Comparison of ENCODE assay signal across 25 mouse cellular contexts in genomic region chr12:30015501-30015900, GRCm38 (mm10).
A peak's percentile ranks its signal among the peaks of the same experiment; 100 is the strongest.
DNase-seq lines count a peak whose midpoint lies in the region; ATAC-seq lines count a peak whose summit lies in the region.
"Had no signal": no experiment of that assay in that cellular context is flagged by ENCODE, and none has a peak within 500 bp of the region (broad histone marks: within the 10 kb centered on the region; RNA-seq: fewer than 3 reads in every experiment).

No protein-coding gene starts in this region.

- H3K4me3 ChIP-seq in heart, embryonic 11.5 days (ENCODE audit: low read depth, low read length), result no peak overlapping the region
- H3K4me3 ChIP-seq: embryonic facial prominence, embryonic 10.5 days; embryonic facial prominence, embryonic 12.5 days; forebrain, embryonic 13.5 days; forebrain, embryonic 15.5 days had no signal

- no peak for DNase-seq in frontal cortex, postnatal 10 days (ENCODE audit: low spot score in 2 of 2)
- DNase-seq in left cerebral cortex, postnatal 25 days (ENCODE audit: low spot score in 2 of 2), result peak; percentile 38 to 76
- DNase-seq in left cerebral cortex, postnatal 4 days, result no peak
- DNase-seq in right cerebral cortex, adult 18-20 months, result peak; percentile 51
- no peak for DNase-seq in right cerebral cortex, postnatal 14 days
- DNase-seq in adipocyte (ENCODE audit: low spot score), result peak; percentile 15
- DNase-seq: adrenal gland, adult 2 months; adrenal gland, postnatal 10 days; adrenal gland, postnatal 25 days; B cell, adult 2 months; cerebellum, adult 11-12 months; cerebellum, adult 2 months; cerebellum, adult 9-10 months; cerebellum, postnatal 25 days had no signal

- no peak overlapping the region for H3K4me2 ChIP-seq in heart, embryonic 11.5 days
- H3K4me2 ChIP-seq: embryonic facial prominence, embryonic 12.5 days; forebrain, embryonic 13.5 days; forebrain, embryonic 15.5 days had no signal

- no peak overlapping the region for H3K9ac ChIP-seq in heart, embryonic 11.5 days (ENCODE audit: low read depth, low read length)
- H3K9ac ChIP-seq: embryonic facial prominence, embryonic 12.5 days; forebrain, embryonic 13.5 days; forebrain, embryonic 15.5 days had no signal

- H3K9me3 ChIP-seq in heart, embryonic 11.5 days (replicated peaks; ENCODE audit: control insufficient read depth, low read length), result no peaks in the 10 kb centered on the region
- H3K9me3 ChIP-seq: embryonic facial prominence, embryonic 10.5 days; embryonic facial prominence, embryonic 12.5 days; forebrain, embryonic 13.5 days; forebrain, embryonic 15.5 days had no signal

- no peak overlapping the region for H3K27ac ChIP-seq in heart, embryonic 11.5 days (ENCODE audit: low read depth, low read length)
- H3K27ac ChIP-seq: embryonic facial prominence, embryonic 10.5 days; embryonic facial prominence, embryonic 12.5 days; forebrain, embryonic 13.5 days; forebrain, embryonic 15.5 days had no signal

- peak; percentile 73 for ATAC-seq in frontal cortex, adult (ENCODE audit: low TSS enrichment)
- ATAC-seq in heart, embryonic 11.5 days (replicated peaks; ENCODE audit: insufficient number of reproducible peaks, low FRiP score, low TSS enrichment), result no peak
- ATAC-seq: activated CD4-positive, CD25-positive, alpha-beta regulatory T cell, adult 4 months; CD4-positive, CD25-positive, alpha-beta regulatory T cell, adult 4 months; forebrain, embryonic 13.5 days; forebrain, embryonic 15.5 days; Patski had no signal

- no peaks in the 10 kb centered on the region for H3K4me1 ChIP-seq in heart, embryonic 11.5 days (ENCODE audit: control insufficient read depth, insufficient read depth, low read length)
- H3K4me1 ChIP-seq: embryonic facial prominence, embryonic 10.5 days; embryonic facial prominence, embryonic 12.5 days; forebrain, embryonic 15.5 days had no signal

- no peaks in the 10 kb centered on the region for H3K27me3 ChIP-seq in heart, embryonic 11.5 days (ENCODE audit: control insufficient read depth, insufficient read depth, low read length)
- H3K27me3 ChIP-seq: CH12.LX; embryonic facial prominence, embryonic 12.5 days; forebrain, embryonic 13.5 days; forebrain, embryonic 15.5 days; Patski had no signal

- peaks cover 36% of the 10 kb centered on the region for H3K36me3 ChIP-seq in heart, embryonic 11.5 days (ENCODE audit: control insufficient read depth, insufficient read depth, low read length)
- H3K36me3 ChIP-seq: G1E had no signal

- WGBS in heart, embryonic 11.5 days (ENCODE audit: insufficient replicate concordance), result 84% methylated on average over 9 of the region's 9 CpGs

- intact Hi-C loops in left cerebral cortex, postnatal 25 days (cut with DNase I), result loop anchor here (5.0 kb wide), 1 partner anchor 78 kb away; the partner anchor contains the start of gene Pxdn
- intact Hi-C loops in left cerebral cortex, postnatal 4 days (cut with DNase I), result no loop called here

Comparison
In these comparisons a context has a peak if more than half of its experiments do, and no peak if none do; other contexts are left out.
1. DNase-seq: peak in left cerebral cortex, postnatal 25 days (2 of 2), right cerebral cortex, adult 18-20 months (single experiment) and adipocyte (single experiment); none in frontal cortex, postnatal 10 days (0 of 2), left cerebral cortex, postnatal 4 days (single experiment) and right cerebral cortex, postnatal 14 days (single experiment).